Mouse (Mus musculus): ENCODE results near the gene Ppp1r36. TPM values are rescaled to one million over a fixed set of nuclear protein-coding genes. Genes with fewer than 3 reads are reported as not detected.

Gene Ppp1r36
- polyA plus RNA-seq, 1 experiment from 2014 or later, result 0.77 TPM

- no peak for DNase-seq (ENCODE audit: low spot score)
- no peaks in the 10 kb centered on the region for H3K9me3 ChIP-seq (replicated peaks; ENCODE audit: control insufficient read depth, low read length)
- ATAC-seq, result no peak
- H3K4me2 ChIP-seq (ENCODE audit: low read length), result no peak overlapping the region
- WGBS, result 87% methylated on average over 10 of the region's 10 CpGs
- H3K4me1 ChIP-seq (ENCODE audit: control insufficient read depth, insufficient read depth, low read length), result no peaks in the 10 kb centered on the region
- no peaks in the 10 kb centered on the region for H3K36me3 ChIP-seq (ENCODE audit: control insufficient read depth, insufficient read depth, low read length)
- no peak overlapping the region for H3K9ac ChIP-seq (ENCODE audit: low read length)
- H3K4me3 ChIP-seq (ENCODE audit: low read depth, low read length), result no peak overlapping the region
- no peak overlapping the region for H3K27ac ChIP-seq (ENCODE audit: low read depth, low read length)
- no peaks in the 10 kb centered on the region for H3K27me3 ChIP-seq (replicated peaks; ENCODE audit: control insufficient read depth, insufficient read depth, low read length)
Observed at GRCm38 (mm10) chr12:76473562-76474245, 56.4 kb downstream of the Ppp1r36 start.

DNA sequence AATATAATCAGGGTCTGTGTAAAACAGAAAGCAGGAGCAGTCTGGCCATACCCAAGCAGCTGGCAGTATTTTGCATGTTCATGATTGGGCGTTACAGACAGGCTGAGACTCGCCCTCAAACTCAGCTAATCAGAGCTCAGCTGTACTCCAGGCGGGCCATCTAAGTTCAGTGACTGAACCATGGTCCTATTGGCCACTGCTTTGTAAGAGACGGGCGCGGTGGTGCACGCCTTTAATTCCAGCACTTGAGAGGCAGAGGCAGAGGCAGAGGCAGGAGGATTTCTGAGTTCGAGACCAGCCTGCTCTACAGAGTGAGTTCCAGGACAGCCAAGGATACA lies 56.9 kb downstream of the Ppp1r36 start:
- DNase-seq (ENCODE audit: low spot score) (no peak), ATAC-seq (no peak)
- Histone ChIP-seq H3K27ac (ENCODE audit: low read depth, low read length) (no peak overlapping the region), H3K4me3 (ENCODE audit: low read depth, low read length) (no peak overlapping the region), H3K9me3 (replicated peaks; ENCODE audit: control insufficient read depth, low read length) (no peaks in the 10 kb centered on the region), H3K4me2 (ENCODE audit: low read length) (no peak overlapping the region), H3K4me1 (ENCODE audit: control insufficient read depth, insufficient read depth, low read length) (no peaks in the 10 kb centered on the region), H3K27me3 (replicated peaks; ENCODE audit: control insufficient read depth, insufficient read depth, low read length) (no peaks in the 10 kb centered on the region), H3K9ac (ENCODE audit: low read length) (no peak overlapping the region), H3K36me3 (ENCODE audit: control insufficient read depth, insufficient read depth, low read length) (no peaks in the 10 kb centered on the region)
- 83% methylated on average over 8 of the region's 8 CpGs for WGBS

- 46% methylated on average over 2 of the region's 2 CpGs for WGBS
- no peaks in the 10 kb centered on the region for H3K9me3 ChIP-seq (replicated peaks; ENCODE audit: control insufficient read depth, low read length)
- no peaks in the 10 kb centered on the region for H3K36me3 ChIP-seq (ENCODE audit: control insufficient read depth, insufficient read depth, low read length)
- no peak for DNase-seq (ENCODE audit: low spot score)
- no peak overlapping the region for H3K4me3 ChIP-seq (ENCODE audit: low read depth, low read length)
- ATAC-seq, result no peak
- no peak overlapping the region for H3K27ac ChIP-seq (ENCODE audit: low read depth, low read length)
- no peak overlapping the region for H3K9ac ChIP-seq (ENCODE audit: low read length)
- H3K27me3 ChIP-seq (replicated peaks; ENCODE audit: control insufficient read depth, insufficient read depth, low read length), result no peaks in the 10 kb centered on the region
- H3K4me1 ChIP-seq (ENCODE audit: control insufficient read depth, insufficient read depth, low read length), result no peaks in the 10 kb centered on the region
- no peak overlapping the region for H3K4me2 ChIP-seq (ENCODE audit: low read length)
Observed at GRCm38 (mm10) chr12:76474802-76475201, 57.5 kb downstream of the Ppp1r36 start.

- Histone ChIP-seq H3K4me2 (ENCODE audit: low read length) (no peak overlapping the region), H3K27ac (ENCODE audit: low read depth, low read length) (no peak overlapping the region), H3K27me3 (replicated peaks; ENCODE audit: control insufficient read depth, insufficient read depth, low read length) (no peaks in the 10 kb centered on the region), H3K36me3 (ENCODE audit: control insufficient read depth, insufficient read depth, low read length) (no peaks in the 10 kb centered on the region), H3K4me3 (ENCODE audit: low read depth, low read length) (no peak overlapping the region), H3K9ac (ENCODE audit: low read length) (no peak overlapping the region), H3K9me3 (replicated peaks; ENCODE audit: control insufficient read depth, low read length) (0 out of 2 replicates have a peak, but pooled peaks cover 2% of the 10 kb centered on the region), H3K4me1 (ENCODE audit: control insufficient read depth, insufficient read depth, low read length) (no peaks in the 10 kb centered on the region)
- ATAC-seq (no peak), DNase-seq (ENCODE audit: low spot score) (no peak)
- 84% methylated on average over 1 of the region's 1 CpGs for WGBS
Observed at GRCm38 (mm10) chr12:76476146-76476545, 58.8 kb downstream of the Ppp1r36 start.

GRCm38 (mm10) chr12:76478309-76479023 lies 61.1 kb downstream of the Ppp1r36 start:
- Histone ChIP-seq H3K36me3 (ENCODE audit: control insufficient read depth, insufficient read depth, low read length) (no peaks in the 10 kb centered on the region), H3K4me3 (ENCODE audit: low read depth, low read length) (no peak overlapping the region), H3K4me1 (ENCODE audit: control insufficient read depth, insufficient read depth, low read length) (no peaks in the 10 kb centered on the region), H3K27me3 (replicated peaks; ENCODE audit: control insufficient read depth, insufficient read depth, low read length) (no peaks in the 10 kb centered on the region), H3K27ac (ENCODE audit: low read depth, low read length) (no peak overlapping the region), H3K4me2 (ENCODE audit: low read length) (no peak overlapping the region), H3K9ac (ENCODE audit: low read length) (no peak overlapping the region), H3K9me3 (replicated peaks; ENCODE audit: control insufficient read depth, low read length) (0 out of 2 replicates have a peak, but pooled peaks cover 2% of the 10 kb centered on the region)
- ATAC-seq (no peak), DNase-seq (ENCODE audit: low spot score) (no peak)
- WGBS, result 46% methylated on average over 14 of the region's 14 CpGs

- Histone ChIP-seq H3K9me3 (replicated peaks; ENCODE audit: control insufficient read depth, low read length) (0 out of 2 replicates have a peak, but pooled peaks cover 2% of the 10 kb centered on the region), H3K4me3 (ENCODE audit: low read depth, low read length) (no peak overlapping the region), H3K4me1 (ENCODE audit: control insufficient read depth, insufficient read depth, low read length) (no peaks in the 10 kb centered on the region), H3K27me3 (replicated peaks; ENCODE audit: control insufficient read depth, insufficient read depth, low read length) (no peaks in the 10 kb centered on the region), H3K27ac (ENCODE audit: low read depth, low read length) (no peak overlapping the region), H3K4me2 (ENCODE audit: low read length) (no peak overlapping the region), H3K36me3 (ENCODE audit: control insufficient read depth, insufficient read depth, low read length) (no peaks in the 10 kb centered on the region), H3K9ac (ENCODE audit: low read length) (no peak overlapping the region)
- DNase-seq (ENCODE audit: low spot score) (no peak), ATAC-seq (no peak)
- WGBS, result 82% methylated on average over 5 of the region's 5 CpGs
Observed at GRCm38 (mm10) chr12:76479174-76479573, 61.8 kb downstream of the Ppp1r36 start.

- Histone ChIP-seq H3K4me1 (ENCODE audit: control insufficient read depth, insufficient read depth, low read length) (no peaks in the 10 kb centered on the region), H3K9me3 (replicated peaks; ENCODE audit: control insufficient read depth, low read length) (0 out of 2 replicates have a peak, but pooled peaks cover 2% of the 10 kb centered on the region), H3K27me3 (replicated peaks; ENCODE audit: control insufficient read depth, insufficient read depth, low read length) (no peaks in the 10 kb centered on the region), H3K4me3 (ENCODE audit: low read depth, low read length) (no peak overlapping the region), H3K4me2 (ENCODE audit: low read length) (no peak overlapping the region), H3K9ac (ENCODE audit: low read length) (no peak overlapping the region), H3K36me3 (ENCODE audit: control insufficient read depth, insufficient read depth, low read length) (no peaks in the 10 kb centered on the region), H3K27ac (ENCODE audit: low read depth, low read length) (no peak overlapping the region)
- DNase-seq (ENCODE audit: low spot score) (no peak), ATAC-seq (no peak)
- 92% methylated on average over 4 of the region's 4 CpGs for WGBS
Observed at GRCm38 (mm10) chr12:76479836-76480495, 62.6 kb downstream of the Ppp1r36 start.

DNA sequence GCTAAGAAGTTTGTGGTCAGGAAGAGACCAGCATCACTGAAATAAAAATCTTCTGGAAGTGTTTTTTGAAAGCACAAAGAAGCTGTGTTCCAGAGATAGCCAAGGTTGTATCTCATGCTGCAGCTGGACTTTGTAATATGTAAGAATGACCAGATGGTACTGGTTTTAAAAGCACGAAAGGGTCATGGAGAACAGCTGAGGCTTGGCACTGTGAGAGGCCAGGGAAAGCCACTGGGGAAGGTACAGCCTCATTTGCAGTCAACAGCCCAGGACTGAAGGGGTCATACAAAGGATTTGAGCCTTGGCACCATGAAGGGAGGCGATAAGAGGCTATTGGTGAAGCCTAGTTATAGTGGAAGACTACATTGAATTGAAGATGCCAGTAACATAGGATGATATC lies 65.1 kb downstream of the Ppp1r36 start:
- 85% methylated on average over 2 of the region's 2 CpGs for WGBS
- Histone ChIP-seq H3K27me3 (replicated peaks; ENCODE audit: control insufficient read depth, insufficient read depth, low read length) (no peaks in the 10 kb centered on the region), H3K4me2 (ENCODE audit: low read length) (no peak overlapping the region), H3K9me3 (replicated peaks; ENCODE audit: control insufficient read depth, low read length) (0 out of 2 replicates have a peak, but pooled peaks cover 2% of the 10 kb centered on the region), H3K4me3 (ENCODE audit: low read depth, low read length) (no peak overlapping the region), H3K36me3 (ENCODE audit: control insufficient read depth, insufficient read depth, low read length) (no peaks in the 10 kb centered on the region), H3K27ac (ENCODE audit: low read depth, low read length) (no peak overlapping the region), H3K4me1 (ENCODE audit: control insufficient read depth, insufficient read depth, low read length) (no peaks in the 10 kb centered on the region), H3K9ac (ENCODE audit: low read length) (no peak overlapping the region)
- DNase-seq (ENCODE audit: low spot score) (no peak), ATAC-seq (no peak)

GRCm38 (mm10) chr12:76482948-76483347 lies 65.6 kb downstream of the Ppp1r36 start:
- Histone ChIP-seq H3K9ac (ENCODE audit: low read length) (no peak overlapping the region), H3K27ac (ENCODE audit: low read depth, low read length) (no peak overlapping the region), H3K4me3 (ENCODE audit: low read depth, low read length) (no peak overlapping the region), H3K36me3 (ENCODE audit: control insufficient read depth, insufficient read depth, low read length) (no peaks in the 10 kb centered on the region), H3K27me3 (replicated peaks; ENCODE audit: control insufficient read depth, insufficient read depth, low read length) (no peaks in the 10 kb centered on the region), H3K9me3 (replicated peaks; ENCODE audit: control insufficient read depth, low read length) (0 out of 2 replicates have a peak, but pooled peaks cover 2% of the 10 kb centered on the region), H3K4me2 (ENCODE audit: low read length) (no peak overlapping the region), H3K4me1 (ENCODE audit: control insufficient read depth, insufficient read depth, low read length) (no peaks in the 10 kb centered on the region)
- ATAC-seq (no peak), DNase-seq (ENCODE audit: low spot score) (no peak)
- WGBS, result 93% methylated on average over 2 of the region's 2 CpGs
